Mouse (Mus musculus): ENCODE data around the gene Nsd1. TPM values are rescaled to one million over a fixed set of nuclear protein-coding genes. Genes with fewer than 3 reads are reported as not detected.
A peak's percentile ranks its signal among the peaks of the same experiment; 100 is the strongest.

Gene Nsd1
- polyA plus RNA-seq (2015; fragmentation: Nextera tagmentation; extraction: Ambion mirVana): 61.0 and 61.7 TPM in 2 replicates

- Histone ChIP-seq H3K4me1 (peaks cover 32% of the 10 kb centered on the region), H3K9me3 (no peaks in the 10 kb centered on the region), H3K4me3 (peak within 1 kb of the TSS; percentile 71), H3K27ac (peak within 1 kb of the TSS; percentile 98), H3K4me2 (peak within 1 kb of the TSS; percentile 86), H3K36me3 (peaks cover 14% of the 10 kb centered on the region), H3K9ac (peak within 1 kb of the TSS; percentile 90), H3K27me3 (no peaks in the 10 kb centered on the region)
- 36% methylated on average over 31 of the region's 31 CpGs for WGBS
- 0 out of 2 replicates have a peak, but pooled peaks have one; percentile 0 for ATAC-seq (ENCODE audit: borderline replicate concordance, extremely low read depth, low FRiP score, low TSS enrichment)
Measured at GRCm38 (mm10) chr13:55209649-55210192, at the start of gene Nsd1. Nsd1 (plus strand) TSS chr13:55209782.

GRCm38 (mm10) chr13:55162365-55162764 is 47.2 kb upstream of the Nsd1 start:
- Histone ChIP-seq H3K4me2 (no peak overlapping the region), H3K36me3 (peaks cover 28% of the 10 kb centered on the region), H3K4me1 (no peaks in the 10 kb centered on the region), H3K27ac (no peak overlapping the region), H3K9me3 (no peaks in the 10 kb centered on the region), H3K9ac (no peak overlapping the region), H3K4me3 (no peak overlapping the region), H3K27me3 (no peaks in the 10 kb centered on the region)
- ATAC-seq (ENCODE audit: borderline replicate concordance, extremely low read depth, low FRiP score, low TSS enrichment): no peak
- WGBS: 54% methylated on average over 7 of the region's 7 CpGs

GRCm38 (mm10) chr13:55163553-55163952 is 46.0 kb upstream of the Nsd1 start:
- peak; percentile 58 for ATAC-seq (ENCODE audit: borderline replicate concordance, extremely low read depth, low FRiP score, low TSS enrichment)
- no peak overlapping the region for H3K9ac ChIP-seq
- 49% methylated on average over 5 of the region's 5 CpGs for WGBS
- H3K9me3 ChIP-seq: no peaks in the 10 kb centered on the region
- peak overlapping the region; percentile 29 for H3K27ac ChIP-seq
- no peaks in the 10 kb centered on the region for H3K27me3 ChIP-seq
- no peak overlapping the region for H3K4me3 ChIP-seq
- peaks cover 28% of the 10 kb centered on the region for H3K36me3 ChIP-seq
- no peaks in the 10 kb centered on the region for H3K4me1 ChIP-seq
- H3K4me2 ChIP-seq: no peak overlapping the region

- Histone ChIP-seq H3K4me1 (no peaks in the 10 kb centered on the region), H3K4me3 (no peak overlapping the region), H3K4me2 (no peak overlapping the region), H3K9ac (no peak overlapping the region), H3K27me3 (no peaks in the 10 kb centered on the region), H3K36me3 (peaks cover 20% of the 10 kb centered on the region; the same call in 1 of the 2 replicates), H3K9me3 (no peaks in the 10 kb centered on the region), H3K27ac (no peak overlapping the region)
- WGBS: 90% methylated on average over 16 of the region's 16 CpGs
- ATAC-seq (ENCODE audit: borderline replicate concordance, extremely low read depth, low FRiP score, low TSS enrichment): no peak
Measured at GRCm38 (mm10) chr13:55165831-55166339, 43.7 kb upstream of the Nsd1 start.

- no peaks in the 10 kb centered on the region for H3K9me3 ChIP-seq
- peaks cover 14% of the 10 kb centered on the region; the same call in 1 of the 2 replicates for H3K36me3 ChIP-seq
- no peak overlapping the region for H3K4me2 ChIP-seq
- WGBS: 85% methylated on average over 32 of the region's 32 CpGs
- H3K9ac ChIP-seq: no peak overlapping the region
- H3K27ac ChIP-seq: no peak overlapping the region
- H3K4me3 ChIP-seq: no peak overlapping the region
- peaks cover 11% of the 10 kb centered on the region for H3K4me1 ChIP-seq
- no peaks in the 10 kb centered on the region for H3K27me3 ChIP-seq
- ATAC-seq (ENCODE audit: borderline replicate concordance, extremely low read depth, low FRiP score, low TSS enrichment): no peak
Measured at GRCm38 (mm10) chr13:55166806-55167725, 42.5 kb upstream of the Nsd1 start.

- Histone ChIP-seq H3K27me3 (no peaks in the 10 kb centered on the region), H3K4me3 (no peak overlapping the region), H3K4me1 (peaks cover 19% of the 10 kb centered on the region), H3K9me3 (no peaks in the 10 kb centered on the region), H3K27ac (no peak overlapping the region), H3K4me2 (no peak overlapping the region), H3K9ac (no peak overlapping the region), H3K36me3 (peaks cover 14% of the 10 kb centered on the region; the same call in 1 of the 2 replicates)
- WGBS: 75% methylated on average over 11 of the region's 11 CpGs
- no peak for ATAC-seq (ENCODE audit: borderline replicate concordance, extremely low read depth, low FRiP score, low TSS enrichment)
Measured at GRCm38 (mm10) chr13:55167798-55168197, 41.8 kb upstream of the Nsd1 start.

- ATAC-seq (ENCODE audit: borderline replicate concordance, extremely low read depth, low FRiP score, low TSS enrichment): no peak
- H3K27ac ChIP-seq: no peak overlapping the region
Measured at GRCm38 (mm10) chr13:55168255-55168654, 41.3 kb upstream of the Nsd1 start.

GRCm38 (mm10) chr13:55168958-55169369 is 40.6 kb upstream of the Nsd1 start:
- peak overlapping the region; percentile 10; the same call in 1 of the 2 replicates for H3K9ac ChIP-seq
- H3K4me2 ChIP-seq: no peak overlapping the region
- peaks cover 14% of the 10 kb centered on the region; the same call in 1 of the 2 replicates for H3K36me3 ChIP-seq
- 60% methylated on average over 13 of the region's 13 CpGs for WGBS
- ATAC-seq (ENCODE audit: borderline replicate concordance, extremely low read depth, low FRiP score, low TSS enrichment): peak; percentile 85
- H3K4me3 ChIP-seq: no peak overlapping the region
- no peaks in the 10 kb centered on the region for H3K27me3 ChIP-seq
- peaks cover 20% of the 10 kb centered on the region for H3K4me1 ChIP-seq
- peak overlapping the region; percentile 68 for H3K27ac ChIP-seq
- H3K9me3 ChIP-seq: no peaks in the 10 kb centered on the region

More at GRCm38 (mm10) chr13:55168255-55168654, 41.3 kb upstream of the Nsd1 start:
- Histone ChIP-seq H3K4me3 (no peak overlapping the region), H3K9me3 (no peaks in the 10 kb centered on the region), H3K4me1 (peaks cover 20% of the 10 kb centered on the region), H3K36me3 (peaks cover 14% of the 10 kb centered on the region; the same call in 1 of the 2 replicates), H3K4me2 (no peak overlapping the region), H3K27me3 (no peaks in the 10 kb centered on the region), H3K9ac (no peak overlapping the region)
- WGBS: 64% methylated on average over 5 of the region's 5 CpGs

GRCm38 (mm10) chr13:55171517-55172335 is 37.9 kb upstream of the Nsd1 start:
- H3K9ac ChIP-seq: peak overlapping the region; percentile 11; the same call in 1 of the 2 replicates
- H3K4me2 ChIP-seq: peak overlapping the region; percentile 52
- 8% methylated on average over 26 of the region's 26 CpGs for WGBS
- peak; percentile 74 for ATAC-seq (ENCODE audit: borderline replicate concordance, extremely low read depth, low FRiP score, low TSS enrichment)
- peak overlapping the region; percentile 15; the same call in 1 of the 2 replicates for H3K4me3 ChIP-seq
- no peaks in the 10 kb centered on the region for H3K9me3 ChIP-seq
- 0 out of 2 replicates have a peak, but pooled peaks cover 5% of the 10 kb centered on the region for H3K36me3 ChIP-seq
- peak overlapping the region; percentile 87 for H3K27ac ChIP-seq
- peaks cover 20% of the 10 kb centered on the region for H3K4me1 ChIP-seq
- no peaks in the 10 kb centered on the region for H3K27me3 ChIP-seq

GRCm38 (mm10) chr13:55172336-55172770 is 37.2 kb upstream of the Nsd1 start:
- Histone ChIP-seq H3K4me1 (peaks cover 20% of the 10 kb centered on the region), H3K36me3 (no peaks in the 10 kb centered on the region), H3K27ac (peak overlapping the region; percentile 87), H3K27me3 (no peaks in the 10 kb centered on the region), H3K4me2 (peak overlapping the region; percentile 52), H3K4me3 (no peak overlapping the region), H3K9ac (peak overlapping the region; percentile 11; the same call in 1 of the 2 replicates), H3K9me3 (no peaks in the 10 kb centered on the region)
- no peak for ATAC-seq (ENCODE audit: borderline replicate concordance, extremely low read depth, low FRiP score, low TSS enrichment)
- WGBS: 41% methylated on average over 7 of the region's 7 CpGs

GRCm38 (mm10) chr13:55174347-55174746 is 35.2 kb upstream of the Nsd1 start:
- H3K4me3 ChIP-seq: no peak overlapping the region
- no peaks in the 10 kb centered on the region for H3K27me3 ChIP-seq
- H3K4me2 ChIP-seq: no peak overlapping the region
- H3K9ac ChIP-seq: no peak overlapping the region
- ATAC-seq (ENCODE audit: borderline replicate concordance, extremely low read depth, low FRiP score, low TSS enrichment): no peak
- no peaks in the 10 kb centered on the region for H3K9me3 ChIP-seq
- H3K27ac ChIP-seq: no peak overlapping the region
- 72% methylated on average over 11 of the region's 11 CpGs for WGBS
- peaks cover 20% of the 10 kb centered on the region for H3K4me1 ChIP-seq
- H3K36me3 ChIP-seq: no peaks in the 10 kb centered on the region
